Mouse (Mus musculus): ENCODE results near the gene Sntb2. TPM values are rescaled to one million over a fixed set of nuclear protein-coding genes. Genes with fewer than 3 reads are reported as not detected.
"Not testable (repeated sequence)": the region's sequence is repeated elsewhere in the genome, so short reads cannot be mapped to it uniquely, and the experiment has no call there.

The Sntb2 gene
- polyA plus RNA-seq, 1 experiment from 2014 or later: 7.2 TPM

GRCm38 (mm10) chr8:106920395-106920741 lies 15.2 kb upstream of the Sntb2 start:
- Histone ChIP-seq H3K4me3 (ENCODE audit: inconsistent target) (no peak overlapping the region), H3K79me2 (ENCODE audit: inconsistent target) (no peaks in the 10 kb centered on the region), H3K27ac (no peak overlapping the region), H3K36me3 (ENCODE audit: inconsistent target) (peaks cover 48% of the 10 kb centered on the region)
- 100% methylated on average over 5 of the region's 5 CpGs for WGBS (ENCODE audit: missing documents)

- Histone ChIP-seq H3K36me3 (ENCODE audit: inconsistent target) (peaks cover 17% of the 10 kb centered on the region; the same call in 1 of the 2 replicates), H3K4me3 (ENCODE audit: inconsistent target) (no peak overlapping the region), H3K79me2 (ENCODE audit: inconsistent target) (no peaks in the 10 kb centered on the region), H3K27ac (no peak overlapping the region)
- WGBS (ENCODE audit: missing documents): 92% methylated on average over 4 of the region's 4 CpGs
These were observed 11.5 kb upstream of the Sntb2 start for GRCm38 (mm10) chr8:106924057-106924456.

GRCm38 (mm10) chr8:106924904-106925349 lies 10.6 kb upstream of the Sntb2 start:
- Histone ChIP-seq H3K27ac (no peak overlapping the region), H3K4me3 (ENCODE audit: inconsistent target) (no peak overlapping the region), H3K36me3 (ENCODE audit: inconsistent target) (0 out of 2 replicates have a peak, but pooled peaks cover 9% of the 10 kb centered on the region), H3K79me2 (ENCODE audit: inconsistent target) (no peaks in the 10 kb centered on the region)
- WGBS (ENCODE audit: missing documents): 97% methylated on average over 8 of the region's 8 CpGs

- no peak overlapping the region for H3K27ac ChIP-seq
- no peak overlapping the region for H3K4me3 ChIP-seq (ENCODE audit: inconsistent target)
- H3K36me3 ChIP-seq (ENCODE audit: inconsistent target): 0 out of 2 replicates have a peak, but pooled peaks cover 9% of the 10 kb centered on the region
- H3K79me2 ChIP-seq (ENCODE audit: inconsistent target): no peaks in the 10 kb centered on the region
- WGBS (ENCODE audit: missing documents): 96% methylated on average over 4 of the region's 4 CpGs
These were observed 10.1 kb upstream of the Sntb2 start for GRCm38 (mm10) chr8:106925446-106925845.

GRCm38 (mm10) chr8:106927247-106927646 lies 8.3 kb upstream of the Sntb2 start:
- 57% methylated on average over 4 of the region's 4 CpGs for WGBS (ENCODE audit: missing documents)
- H3K36me3 ChIP-seq (ENCODE audit: inconsistent target): 0 out of 2 replicates have a peak, but pooled peaks cover 9% of the 10 kb centered on the region
- no peak overlapping the region for H3K27ac ChIP-seq
- H3K4me3 ChIP-seq (ENCODE audit: inconsistent target): no peak overlapping the region
- H3K79me2 ChIP-seq (ENCODE audit: inconsistent target): no peaks in the 10 kb centered on the region

GRCm38 (mm10) chr8:106928182-106928581 lies 7.4 kb upstream of the Sntb2 start:
- whole genome bisulfite sequencing (ENCODE audit: missing documents): 99% methylated on average over 9 of the region's 11 CpGs
- not testable (repeated sequence) for H3K79me2 ChIP-seq (ENCODE audit: inconsistent target); H3K36me3 ChIP-seq (ENCODE audit: inconsistent target); H3K4me3 ChIP-seq (ENCODE audit: inconsistent target); H3K27ac ChIP-seq

GRCm38 (mm10) chr8:106929155-106929913 lies 6.2 kb upstream of the Sntb2 start:
- Histone ChIP-seq H3K27ac (0 out of 2 replicates have a peak overlapping the region, but pooled peaks have one; percentile 8), H3K79me2 (ENCODE audit: inconsistent target) (no peaks in the 10 kb centered on the region), H3K36me3 (ENCODE audit: inconsistent target) (no peaks in the 10 kb centered on the region), H3K4me3 (ENCODE audit: inconsistent target) (no peak overlapping the region)
- WGBS (ENCODE audit: missing documents): 56% methylated on average over 6 of the region's 6 CpGs

GRCm38 (mm10) chr8:106929921-106930320 lies 5.6 kb upstream of the Sntb2 start:
- H3K4me3 ChIP-seq (ENCODE audit: inconsistent target): no peak overlapping the region
- H3K36me3 ChIP-seq (ENCODE audit: inconsistent target): no peaks in the 10 kb centered on the region
- 88% methylated on average over 5 of the region's 5 CpGs for WGBS (ENCODE audit: missing documents)
- H3K79me2 ChIP-seq (ENCODE audit: inconsistent target): no peaks in the 10 kb centered on the region
- H3K27ac ChIP-seq: 0 out of 2 replicates have a peak overlapping the region, but pooled peaks have one; percentile 8

- H3K4me3 ChIP-seq (ENCODE audit: inconsistent target): no peak overlapping the region
- no peak overlapping the region for H3K27ac ChIP-seq
- peaks cover 13% of the 10 kb centered on the region for H3K79me2 ChIP-seq (ENCODE audit: inconsistent target)
- no peaks in the 10 kb centered on the region for H3K36me3 ChIP-seq (ENCODE audit: inconsistent target)
- 29% methylated on average over 22 of the region's 22 CpGs for WGBS (ENCODE audit: missing documents)
These were observed 3.0 kb upstream of the Sntb2 start for GRCm38 (mm10) chr8:106932376-106933065.

- Histone ChIP-seq H3K36me3 (ENCODE audit: inconsistent target) (no peaks in the 10 kb centered on the region), H3K27ac (no peak overlapping the region), H3K79me2 (ENCODE audit: inconsistent target) (peaks cover 24% of the 10 kb centered on the region), H3K4me3 (ENCODE audit: inconsistent target) (no peak overlapping the region)
- 86% methylated on average over 4 of the region's 4 CpGs for WGBS (ENCODE audit: missing documents)
These were observed 1.9 kb upstream of the Sntb2 start for GRCm38 (mm10) chr8:106933506-106934143.

GRCm38 (mm10) chr8:106934226-106934977 lies 1.1 kb upstream of the Sntb2 start:
- Histone ChIP-seq H3K79me2 (ENCODE audit: inconsistent target) (peaks cover 32% of the 10 kb centered on the region), H3K4me3 (ENCODE audit: inconsistent target) (no peak overlapping the region), H3K27ac (no peak overlapping the region), H3K36me3 (ENCODE audit: inconsistent target) (no peaks in the 10 kb centered on the region)
- WGBS (ENCODE audit: missing documents): 93% methylated on average over 14 of the region's 16 CpGs

GRCm38 (mm10) chr8:106935899-106936477 lies 438 bp downstream of the Sntb2 start:
- Histone ChIP-seq H3K4me3 (ENCODE audit: inconsistent target) (peak overlapping the region; percentile 67), H3K79me2 (ENCODE audit: inconsistent target) (peaks cover 47% of the 10 kb centered on the region), H3K27ac (peak overlapping the region; percentile 57), H3K36me3 (ENCODE audit: inconsistent target) (no peaks in the 10 kb centered on the region)
- under 1% methylated on average over 74 of the region's 76 CpGs for WGBS (ENCODE audit: missing documents)

GRCm38 (mm10) chr8:106936478-106937051 lies 1.0 kb downstream of the Sntb2 start:
- Histone ChIP-seq H3K4me3 (ENCODE audit: inconsistent target) (peak overlapping the region; percentile 67), H3K79me2 (ENCODE audit: inconsistent target) (peaks cover 53% of the 10 kb centered on the region), H3K27ac (peak overlapping the region; percentile 57), H3K36me3 (ENCODE audit: inconsistent target) (no peaks in the 10 kb centered on the region)
- 0% methylated on average over 26 of the region's 26 CpGs for WGBS (ENCODE audit: missing documents)

All from macrophage (primary cell).